Mouse (Mus musculus) intestine, embryonic 14.5 days (tissue): ENCODE data around the gene Il15ra. TPM values are rescaled to one million over a fixed set of nuclear protein-coding genes. Genes with fewer than 3 reads are reported as not detected.

ENCODE experiments used
- ATAC-seq: fragments of 200-750 bp; cut with Nextera tagmentation; replicated peaks from 2 replicates; pipeline ENCODE4 v1.8.0; 2017; ENCODE audit warnings: low read depth, moderate number of reproducible peaks, moderate TSS enrichment, moderate library complexity; ENCODE audit not compliant: low FRiP score, low TSS enrichment
- DNase-seq: peaks from one replicate; pipeline ENCODE4 v3.0.0-alpha.2; 2018; ENCODE audit warnings: low spot score
- H3K27ac ChIP-seq: fragments of 300-500 bp; sonication (generic); 2 replicates; pipeline ENCODE4 v1.5.1; 2014; ENCODE audit warnings: low read depth, mild to moderate bottlenecking, control low read depth
- H3K27me3 ChIP-seq: fragments of 300-500 bp; sonication (generic); replicated peaks from 2 replicates; pipeline ENCODE4 v1.6.1; 2014; ENCODE audit warnings: low read length, control low read depth; ENCODE audit not compliant: control insufficient read depth, insufficient read depth
- H3K36me3 ChIP-seq: fragments of 300-500 bp; sonication (generic); 2 replicates; pipeline ENCODE4 v1.6.1; 2014; ENCODE audit warnings: low read length, control low read depth; ENCODE audit not compliant: control insufficient read depth, insufficient read depth
- H3K4me1 ChIP-seq: fragments of 300-500 bp; sonication (generic); replicated peaks from 2 replicates; pipeline ENCODE4 v1.6.1; 2014; ENCODE audit warnings: low read length, control low read depth, mixed read lengths; ENCODE audit not compliant: control insufficient read depth, insufficient read depth
- H3K4me2 ChIP-seq: fragments of 300-500 bp; sonication (generic); 2 replicates; pipeline ENCODE4 v1.6.1; 2014; ENCODE audit warnings: low read length
- H3K4me3 ChIP-seq: fragments of 300-500 bp; sonication (generic); 2 replicates; pipeline ENCODE4 v1.5.1; 2014; ENCODE audit warnings: low read depth, low read length, control low read depth, mixed read lengths
- H3K9ac ChIP-seq: fragments of 300-500 bp; sonication (generic); 2 replicates; pipeline ENCODE4 v1.6.1; 2014; ENCODE audit warnings: mild to moderate bottlenecking, low read length
- H3K9me3 ChIP-seq: fragments of 300-500 bp; sonication (generic); 2 replicates; pipeline ENCODE4 v1.6.1; 2016; ENCODE audit warnings: low read length, control low read depth; ENCODE audit not compliant: control insufficient read depth
- WGBS: fragments of 180-500 bp; shearing (Covaris S2); extraction: QIAGEN DNeasy Blood & Tissue Kit; methylation state at CpG from one replicate; pipeline ENCODE4 v1.1.7; 2014; 5-methylcytosine and 5-hydroxymethylcytosine counted together
- polyA plus RNA-seq: library from polyadenylated mRNA; unstranded; fragments of >200 nt; fragmentation: Nextera tagmentation; extraction: Ambion mirVana; gene quantifications from 2 replicates; pipeline ENCODE4 v1.2.1, GENCODE M21; 2014

The Il15ra gene
- polyA plus RNA-seq = 1.3 and 1.6 TPM in 2 replicates

DNA sequence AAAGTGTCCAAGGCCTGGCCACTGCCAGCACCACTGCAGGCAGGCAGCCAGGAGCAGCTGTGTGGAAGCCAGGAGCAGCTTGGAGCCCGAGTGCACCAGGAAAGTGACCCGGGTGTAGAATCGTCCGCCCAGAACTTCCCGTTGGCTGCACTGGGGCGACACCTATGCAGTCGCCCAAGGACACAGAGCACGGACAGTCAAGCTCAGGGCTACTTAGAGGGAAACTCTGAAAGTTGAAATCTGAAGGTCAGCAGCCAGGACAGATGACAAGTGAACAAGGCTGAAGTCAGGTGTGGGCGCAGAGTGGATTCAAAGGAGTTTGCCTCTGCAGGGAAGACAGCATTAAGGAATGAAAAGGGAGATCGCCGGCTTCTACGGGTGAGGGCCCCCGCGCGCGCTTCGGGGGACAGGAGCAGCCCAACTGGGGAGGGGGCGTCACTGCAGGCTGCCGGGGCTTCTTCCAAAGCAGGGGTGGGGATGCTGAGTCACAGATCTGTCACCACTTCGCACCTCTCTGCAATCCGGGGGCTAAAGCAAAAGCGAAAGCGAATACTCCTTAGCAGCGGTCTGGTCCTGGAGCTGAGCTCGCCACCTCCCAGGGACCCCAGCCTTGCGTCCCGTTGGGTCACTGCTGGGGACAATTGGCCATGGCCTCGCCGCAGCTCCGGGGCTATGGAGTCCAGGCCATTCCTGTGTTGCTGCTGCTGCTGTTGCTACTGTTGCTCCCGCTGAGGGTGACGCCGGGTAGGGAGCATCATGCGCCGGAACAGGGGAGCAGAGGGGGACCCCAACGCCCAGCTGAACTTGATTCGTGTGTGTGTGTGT is at the start of gene Il15ra:
TSS of gene Il15ra (plus strand) at position 90 of the 825 bp plus-strand sequence.
- peak; percentile 81 for ATAC-seq
- H3K27me3 ChIP-seq = peaks cover 26% of the 10 kb centered on the region
- H3K4me2 ChIP-seq = peak within 1 kb of the TSS; percentile 96
- H3K4me1 ChIP-seq = peaks cover 7% of the 10 kb centered on the region
- H3K4me3 ChIP-seq = peak within 1 kb of the TSS; percentile 66
- under 1% methylated on average over 37 of the region's 37 CpGs for WGBS
- DNase-seq = peak; percentile 77
- H3K36me3 ChIP-seq = no peaks in the 10 kb centered on the region
- no peak within 1 kb of the TSS for H3K27ac ChIP-seq
- H3K9me3 ChIP-seq = no peaks in the 10 kb centered on the region
- H3K9ac ChIP-seq = peak within 1 kb of the TSS; percentile 54

GRCm38 (mm10) chr2:11657581-11657980 is 47.5 kb upstream of the Il15ra start:
- H3K4me1 ChIP-seq = no peaks in the 10 kb centered on the region
- no peaks in the 10 kb centered on the region for H3K9me3 ChIP-seq
- H3K27me3 ChIP-seq = no peaks in the 10 kb centered on the region
- 82% methylated on average over 2 of the region's 2 CpGs for WGBS
- no peak overlapping the region for H3K9ac ChIP-seq
- no peak overlapping the region for H3K4me3 ChIP-seq
- H3K36me3 ChIP-seq = no peaks in the 10 kb centered on the region
- DNase-seq (no peak), ATAC-seq (no peak)
- no peak overlapping the region for H3K27ac ChIP-seq
- H3K4me2 ChIP-seq = no peak overlapping the region

DNA sequence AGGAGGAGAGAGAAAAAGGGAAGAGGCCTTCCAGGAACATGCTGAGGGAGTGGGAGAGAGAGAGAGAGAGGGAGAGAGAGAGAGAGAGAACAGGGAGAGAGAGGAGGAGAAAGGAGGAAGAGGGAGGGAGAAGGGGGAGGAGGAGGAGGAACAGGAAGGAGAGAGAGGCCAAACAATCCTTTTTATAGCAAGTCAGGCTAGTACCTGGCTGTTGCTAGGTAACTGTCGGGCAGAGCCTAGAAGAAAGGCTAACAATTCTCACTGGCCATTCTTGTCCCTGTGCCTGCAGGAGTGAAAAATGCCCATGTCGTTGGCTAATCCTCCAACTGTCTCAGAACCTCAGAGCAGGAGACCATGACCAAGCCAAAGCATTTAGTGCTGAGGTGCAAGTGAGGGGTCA is 45.8 kb upstream of the Il15ra start:
- H3K27me3 ChIP-seq = no peaks in the 10 kb centered on the region
- H3K4me2 ChIP-seq = no peak overlapping the region
- no peak for DNase-seq
- no peak for ATAC-seq
- no peak overlapping the region for H3K27ac ChIP-seq
- no peak overlapping the region for H3K9ac ChIP-seq
- no peaks in the 10 kb centered on the region for H3K36me3 ChIP-seq
- no peaks in the 10 kb centered on the region for H3K4me1 ChIP-seq
- H3K4me3 ChIP-seq = no peak overlapping the region
- no peaks in the 10 kb centered on the region for H3K9me3 ChIP-seq
- 42% methylated on average over 2 of the region's 2 CpGs for WGBS

GRCm38 (mm10) chr2:11662143-11662906 is 42.8 kb upstream of the Il15ra start:
- H3K36me3 ChIP-seq = no peaks in the 10 kb centered on the region
- 84% methylated on average over 6 of the region's 6 CpGs for WGBS
- H3K9ac ChIP-seq = no peak overlapping the region
- ATAC-seq = no peak
- DNase-seq = no peak
- H3K9me3 ChIP-seq = no peaks in the 10 kb centered on the region
- no peaks in the 10 kb centered on the region for H3K27me3 ChIP-seq
- H3K4me1 ChIP-seq = no peaks in the 10 kb centered on the region
- no peak overlapping the region for H3K27ac ChIP-seq
- no peak overlapping the region for H3K4me3 ChIP-seq
- no peak overlapping the region for H3K4me2 ChIP-seq

- Histone ChIP-seq H3K27ac (no peak overlapping the region), H3K36me3 (no peaks in the 10 kb centered on the region), H3K27me3 (no peaks in the 10 kb centered on the region), H3K9me3 (no peaks in the 10 kb centered on the region), H3K4me3 (no peak overlapping the region), H3K4me2 (no peak overlapping the region), H3K9ac (no peak overlapping the region), H3K4me1 (no peaks in the 10 kb centered on the region)
- no peak for DNase-seq
- WGBS = 96% methylated on average over 1 of the region's 1 CpGs
- ATAC-seq = no peak
Observed at GRCm38 (mm10) chr2:11662907-11663230, 42.2 kb upstream of the Il15ra start.

GRCm38 (mm10) chr2:11663961-11664360 is 41.1 kb upstream of the Il15ra start:
- peak; percentile 80 for ATAC-seq
- whole genome bisulfite sequencing = 5% methylated on average over 10 of the region's 10 CpGs
- H3K27ac ChIP-seq = no peak overlapping the region
- H3K36me3 ChIP-seq = no peaks in the 10 kb centered on the region
- peak; percentile 81 for DNase-seq
- no peak overlapping the region for H3K9ac ChIP-seq
- no peaks in the 10 kb centered on the region for H3K4me1 ChIP-seq
- no peaks in the 10 kb centered on the region for H3K27me3 ChIP-seq
- H3K9me3 ChIP-seq = no peaks in the 10 kb centered on the region
- H3K4me3 ChIP-seq = peak overlapping the region; percentile 11; the same call in 1 of the 2 replicates
- peak overlapping the region; percentile 39 for H3K4me2 ChIP-seq

GRCm38 (mm10) chr2:11664367-11664766 is 40.7 kb upstream of the Il15ra start:
- DNase-seq = no peak
- no peaks in the 10 kb centered on the region for H3K4me1 ChIP-seq
- WGBS = 42% methylated on average over 6 of the region's 6 CpGs
- H3K9ac ChIP-seq = no peak overlapping the region
- no peaks in the 10 kb centered on the region for H3K36me3 ChIP-seq
- no peaks in the 10 kb centered on the region for H3K27me3 ChIP-seq
- H3K4me3 ChIP-seq = peak overlapping the region; percentile 11; the same call in 1 of the 2 replicates
- H3K27ac ChIP-seq = no peak overlapping the region
- H3K4me2 ChIP-seq = peak overlapping the region; percentile 39
- no peak for ATAC-seq
- H3K9me3 ChIP-seq = no peaks in the 10 kb centered on the region

DNA sequence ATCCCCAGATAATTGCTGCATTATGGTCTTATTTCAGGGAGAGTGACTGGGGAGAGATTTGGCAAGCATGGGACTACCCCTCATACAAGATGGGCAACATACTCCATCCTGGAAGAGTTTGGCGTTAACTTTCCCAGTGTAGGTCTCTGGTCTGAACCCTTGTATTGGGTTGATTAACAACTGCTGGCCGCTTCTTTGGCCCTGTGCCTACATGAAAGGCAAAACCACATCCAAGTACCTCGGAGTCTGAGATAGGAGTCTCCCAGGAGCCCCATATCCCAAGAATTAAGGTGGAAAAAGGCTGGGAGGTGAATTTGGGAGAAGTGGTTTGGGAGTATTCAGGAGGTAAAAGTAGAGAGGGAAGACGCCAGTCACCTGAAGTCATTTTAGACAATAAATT is 40.3 kb upstream of the Il15ra start:
- ATAC-seq = no peak
- Histone ChIP-seq H3K27me3 (no peaks in the 10 kb centered on the region), H3K9ac (no peak overlapping the region), H3K4me1 (no peaks in the 10 kb centered on the region), H3K4me3 (no peak overlapping the region), H3K27ac (no peak overlapping the region), H3K9me3 (no peaks in the 10 kb centered on the region), H3K36me3 (no peaks in the 10 kb centered on the region), H3K4me2 (no peak overlapping the region)
- WGBS = 81% methylated on average over 4 of the region's 4 CpGs
- DNase-seq = no peak
